Mouse (Mus musculus): ENCODE results near the gene Myh15. TPM values are rescaled to one million over a fixed set of nuclear protein-coding genes. Genes with fewer than 3 reads are reported as not detected.

Gene Myh15
- total and polyA plus RNA-seq, 3 experiments: not detected

DNA sequence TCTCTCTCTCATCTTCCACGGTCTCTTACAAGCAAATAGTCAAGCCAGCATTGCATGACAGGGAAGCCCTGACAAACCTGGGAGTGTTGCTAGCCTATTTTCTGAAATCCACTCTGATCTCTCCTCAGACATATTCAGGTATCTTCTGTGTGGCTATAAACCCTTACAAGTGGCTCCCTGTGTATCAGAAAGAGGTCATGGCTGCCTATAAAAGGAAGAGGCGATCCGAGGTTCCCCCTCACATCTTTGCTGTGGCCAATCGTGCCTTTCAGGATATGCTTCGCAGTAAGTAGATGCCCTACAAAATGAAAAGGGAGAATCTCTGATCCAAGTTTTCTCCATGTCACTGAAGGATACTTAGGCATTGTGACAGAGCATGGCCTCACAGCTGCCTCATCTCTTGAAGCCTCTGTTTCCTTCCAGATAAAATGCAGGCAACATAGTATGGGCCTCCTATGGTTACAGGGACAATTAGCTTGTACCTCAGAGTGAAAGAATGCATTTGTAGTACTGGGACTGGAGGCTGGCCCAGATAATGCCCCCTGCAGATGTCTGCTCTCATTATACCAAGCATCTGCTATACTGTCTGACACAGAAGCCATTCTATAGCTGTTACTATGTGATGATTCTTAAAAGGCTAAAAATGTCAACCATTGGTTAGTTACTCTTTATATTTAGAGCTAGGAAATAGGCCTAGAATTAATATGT, 12.1 kb downstream of the Myh15 start:
- DNase-seq: no peak
- H3K4me1 ChIP-seq (ENCODE audit: control insufficient read depth, insufficient read depth, low read length): no peaks in the 10 kb centered on the region
- no peak overlapping the region for H3K27ac ChIP-seq
- no peaks in the 10 kb centered on the region for H3K36me3 ChIP-seq (ENCODE audit: control insufficient read depth, insufficient read depth, low read length)
- 73% methylated on average over 5 of the region's 5 CpGs for WGBS
- intact Hi-C loops (cut with DNase I): no loop called here
- H3K9ac ChIP-seq (ENCODE audit: low read depth, low read length): no peak overlapping the region
- no peaks in the 10 kb centered on the region for H3K79me2 ChIP-seq (replicated peaks; ENCODE audit: control insufficient read depth, insufficient read depth, low read length)
- TF ChIP-seq EP300 (IDR thresholded peaks at IDR 0.05; ENCODE audit: insufficient read depth, low read depth, low read length) (no peak), POLR2A (IDR thresholded peaks at IDR 0.05; ENCODE audit: insufficient read depth, low read depth, low read length) (no peak), CTCF (IDR thresholded peaks at IDR 0.05) (no peak)
- no peak overlapping the region for H3K4me3 ChIP-seq
- H3K27me3 ChIP-seq (ENCODE audit: control insufficient read depth, insufficient read depth, low read length): no peaks in the 10 kb centered on the region

DNA sequence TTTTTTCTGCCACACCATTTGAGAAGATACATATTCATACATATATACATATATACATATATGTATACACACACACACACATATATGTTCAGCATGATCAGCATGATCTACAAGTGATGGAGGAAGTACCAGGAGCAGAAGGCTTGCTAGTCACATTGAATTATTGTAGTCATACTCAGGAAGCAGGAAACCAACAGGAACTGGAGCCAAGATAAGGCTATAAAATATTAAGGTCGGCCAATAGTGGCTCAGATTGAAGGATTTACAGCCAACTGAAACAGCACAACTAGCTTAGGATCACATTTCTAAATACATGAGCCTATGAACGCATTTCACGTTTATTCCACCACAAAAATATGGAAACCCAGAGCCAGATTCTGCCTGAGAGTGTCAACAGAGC, 14.0 kb downstream of the Myh15 start:
- H3K4me1 ChIP-seq (ENCODE audit: control insufficient read depth, insufficient read depth, low read length): no peaks in the 10 kb centered on the region
- DNase-seq: no peak
- intact Hi-C loops (cut with DNase I): no loop called here
- H3K4me3 ChIP-seq: no peak overlapping the region
- no peaks in the 10 kb centered on the region for H3K79me2 ChIP-seq (replicated peaks; ENCODE audit: control insufficient read depth, insufficient read depth, low read length)
- no peak for TF ChIP-seq EP300 (IDR thresholded peaks at IDR 0.05; ENCODE audit: insufficient read depth, low read depth, low read length)
- TF ChIP-seq CTCF (IDR thresholded peaks at IDR 0.05): no peak
- TF ChIP-seq POLR2A (IDR thresholded peaks at IDR 0.05; ENCODE audit: insufficient read depth, low read depth, low read length): no peak
- H3K36me3 ChIP-seq (ENCODE audit: control insufficient read depth, insufficient read depth, low read length): no peaks in the 10 kb centered on the region
- WGBS: 59% methylated on average over 3 of the region's 3 CpGs
- H3K27ac ChIP-seq: no peak overlapping the region
- no peaks in the 10 kb centered on the region for H3K27me3 ChIP-seq (ENCODE audit: control insufficient read depth, insufficient read depth, low read length)
- H3K9ac ChIP-seq (ENCODE audit: low read depth, low read length): no peak overlapping the region

DNA sequence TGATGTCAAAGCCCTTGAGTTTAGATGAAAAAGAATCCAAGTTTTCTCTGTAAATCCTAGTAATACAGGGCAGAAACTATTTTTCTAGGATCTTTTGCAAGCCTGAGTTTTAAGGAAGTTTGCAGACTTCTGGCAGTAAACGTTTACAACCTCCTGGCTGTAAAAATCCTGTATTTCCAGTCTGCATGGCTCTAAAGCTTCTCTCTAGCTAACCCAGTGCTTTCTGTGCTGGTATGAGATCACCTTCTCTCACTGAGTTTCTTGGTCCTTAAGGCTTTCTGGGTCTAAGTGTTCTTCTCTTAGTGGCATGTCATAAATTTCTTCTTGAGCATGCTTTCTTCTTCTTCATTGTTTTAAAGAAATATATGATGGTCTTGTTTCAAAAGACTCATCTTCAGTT, 70.7 kb downstream of the Myh15 start:
- no peaks in the 10 kb centered on the region for H3K79me2 ChIP-seq (replicated peaks; ENCODE audit: control insufficient read depth, insufficient read depth, low read length)
- H3K36me3 ChIP-seq (ENCODE audit: control insufficient read depth, insufficient read depth, low read length): no peaks in the 10 kb centered on the region
- no peak overlapping the region for H3K27ac ChIP-seq
- no peak overlapping the region for H3K9ac ChIP-seq (ENCODE audit: low read depth, low read length)
- H3K4me3 ChIP-seq: no peak overlapping the region
- intact Hi-C loops (cut with DNase I): no loop called here
- 49% methylated on average over 1 of the region's 1 CpGs for WGBS
- H3K27me3 ChIP-seq (ENCODE audit: control insufficient read depth, insufficient read depth, low read length): no peaks in the 10 kb centered on the region
- H3K4me1 ChIP-seq (ENCODE audit: control insufficient read depth, insufficient read depth, low read length): no peaks in the 10 kb centered on the region
- TF ChIP-seq CTCF (IDR thresholded peaks at IDR 0.05) (no peak), EP300 (IDR thresholded peaks at IDR 0.05; ENCODE audit: insufficient read depth, low read depth, low read length) (no peak), POLR2A (IDR thresholded peaks at IDR 0.05; ENCODE audit: insufficient read depth, low read depth, low read length) (no peak)
- DNase-seq: no peak

DNA sequence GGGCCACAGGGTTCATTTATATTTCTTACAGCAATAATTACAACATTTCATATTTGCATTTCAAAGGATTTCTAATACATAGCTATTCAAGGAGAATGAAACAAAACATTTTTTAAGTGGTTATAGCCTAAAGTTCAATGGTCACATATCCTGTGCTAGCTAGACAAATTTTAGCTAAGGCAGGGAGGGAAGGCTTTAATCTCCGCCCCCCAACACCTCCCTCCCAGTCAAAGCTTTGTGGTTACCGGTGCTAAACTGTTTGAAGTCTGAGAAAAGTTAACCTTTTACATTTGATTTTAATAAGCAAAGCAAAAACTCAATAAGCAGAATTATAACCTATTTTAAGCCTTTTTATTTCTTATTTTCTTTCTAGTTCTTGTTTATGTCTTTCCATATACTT, 98.9 kb downstream of the Myh15 start:
- 78% methylated on average over 2 of the region's 2 CpGs for WGBS
- intact Hi-C loops (cut with DNase I): no loop called here

GRCm38 (mm10) chr16:49164349-49165137, 107.3 kb downstream of the Myh15 start:
- peak; percentile 6 to 28 for DNase-seq
- Histone ChIP-seq H3K27ac (no peak overlapping the region), H3K27me3 (ENCODE audit: control insufficient read depth, insufficient read depth, low read length) (no peaks in the 10 kb centered on the region), H3K9ac (ENCODE audit: low read depth, low read length) (no peak overlapping the region), H3K4me1 (ENCODE audit: control insufficient read depth, insufficient read depth, low read length) (no peaks in the 10 kb centered on the region), H3K79me2 (replicated peaks; ENCODE audit: control insufficient read depth, insufficient read depth, low read length) (no peaks in the 10 kb centered on the region), H3K36me3 (ENCODE audit: control insufficient read depth, insufficient read depth, low read length) (no peaks in the 10 kb centered on the region), H3K4me3 (no peak overlapping the region)
- 37% methylated on average over 7 of the region's 7 CpGs for WGBS
- intact Hi-C loops (cut with DNase I): loop anchor here (2.0 to 5.0 kb wide), 2 partner anchors 156 to 1573 kb away; no protein-coding TSS in a partner anchor
- TF ChIP-seq CTCF (IDR thresholded peaks at IDR 0.05): peak; percentile 97
- no peak for TF ChIP-seq POLR2A (IDR thresholded peaks at IDR 0.05; ENCODE audit: insufficient read depth, low read depth, low read length)
- TF ChIP-seq EP300 (IDR thresholded peaks at IDR 0.05; ENCODE audit: insufficient read depth, low read depth, low read length): no peak

More for the DNA sequence above, 98.9 kb downstream of the Myh15 start:
- no peaks in the 10 kb centered on the region for H3K4me1 ChIP-seq (ENCODE audit: control insufficient read depth, insufficient read depth, low read length)
- no peak overlapping the region for H3K27ac ChIP-seq
- no peaks in the 10 kb centered on the region for H3K36me3 ChIP-seq (ENCODE audit: control insufficient read depth, insufficient read depth, low read length)
- H3K27me3 ChIP-seq (ENCODE audit: control insufficient read depth, insufficient read depth, low read length): no peaks in the 10 kb centered on the region
- H3K79me2 ChIP-seq (replicated peaks; ENCODE audit: control insufficient read depth, insufficient read depth, low read length): no peaks in the 10 kb centered on the region
- DNase-seq: no peak
- TF ChIP-seq POLR2A (IDR thresholded peaks at IDR 0.05; ENCODE audit: insufficient read depth, low read depth, low read length) (no peak), CTCF (IDR thresholded peaks at IDR 0.05) (no peak), EP300 (IDR thresholded peaks at IDR 0.05; ENCODE audit: insufficient read depth, low read depth, low read length) (no peak)
- H3K4me3 ChIP-seq: no peak overlapping the region
- no peak overlapping the region for H3K9ac ChIP-seq (ENCODE audit: low read depth, low read length)

- WGBS: 72% methylated on average over 11 of the region's 11 CpGs
- no peak overlapping the region for H3K27ac ChIP-seq
- H3K4me1 ChIP-seq (ENCODE audit: control insufficient read depth, insufficient read depth, low read length): no peaks in the 10 kb centered on the region
- no peaks in the 10 kb centered on the region for H3K27me3 ChIP-seq (ENCODE audit: control insufficient read depth, insufficient read depth, low read length)
- intact Hi-C loops (cut with DNase I): loop anchor here (2.0 kb wide), 1 partner anchor 155 kb away; no protein-coding TSS in a partner anchor
- no peak overlapping the region for H3K9ac ChIP-seq (ENCODE audit: low read depth, low read length)
- H3K4me3 ChIP-seq: no peak overlapping the region
- H3K36me3 ChIP-seq (ENCODE audit: control insufficient read depth, insufficient read depth, low read length): no peaks in the 10 kb centered on the region
- no peaks in the 10 kb centered on the region for H3K79me2 ChIP-seq (replicated peaks; ENCODE audit: control insufficient read depth, insufficient read depth, low read length)
- TF ChIP-seq CTCF (IDR thresholded peaks at IDR 0.05): no peak
- no peak for TF ChIP-seq EP300 (IDR thresholded peaks at IDR 0.05; ENCODE audit: insufficient read depth, low read depth, low read length)
- TF ChIP-seq POLR2A (IDR thresholded peaks at IDR 0.05; ENCODE audit: insufficient read depth, low read depth, low read length): no peak
- no peak for DNase-seq
Observed at GRCm38 (mm10) chr16:49165728-49166127, 108.4 kb downstream of the Myh15 start.
